Mouse (Mus musculus): ENCODE data around the gene Ccdc187.

Ccdc187 gene

DNA sequence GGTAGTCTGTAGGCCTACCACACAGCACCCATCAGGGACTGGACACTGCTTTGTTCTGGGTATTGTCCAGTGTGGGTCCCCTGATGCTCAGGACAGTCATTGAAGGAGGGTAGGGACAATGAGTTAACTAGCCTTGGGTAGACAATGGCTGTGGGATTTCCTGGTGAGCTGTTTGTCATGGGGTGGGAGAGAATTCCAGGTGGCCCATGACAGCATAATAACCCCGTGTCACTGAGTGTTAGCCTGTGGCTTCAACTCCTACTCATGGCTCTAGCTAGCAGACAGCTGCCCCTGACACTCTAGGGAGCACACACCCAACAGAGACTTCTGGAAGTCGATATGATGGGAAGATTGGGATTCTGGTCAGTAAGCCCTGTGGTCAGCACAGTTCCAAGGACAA lies at the start of gene Ccdc187:
TSS of gene Ccdc187 (minus strand) at position 101 of the 400 bp plus-strand sequence.
- CTCF ChIA-PET, result no interaction called here

- CTCF ChIA-PET, result interaction anchor here (0.6 kb wide), 1 partner anchor 459 kb away, joined by 4 read pairs; no protein-coding TSS in a partner anchor
These were observed 48.5 kb upstream of the Ccdc187 start for GRCm38 (mm10) chr2:26342609-26343490.

DNA sequence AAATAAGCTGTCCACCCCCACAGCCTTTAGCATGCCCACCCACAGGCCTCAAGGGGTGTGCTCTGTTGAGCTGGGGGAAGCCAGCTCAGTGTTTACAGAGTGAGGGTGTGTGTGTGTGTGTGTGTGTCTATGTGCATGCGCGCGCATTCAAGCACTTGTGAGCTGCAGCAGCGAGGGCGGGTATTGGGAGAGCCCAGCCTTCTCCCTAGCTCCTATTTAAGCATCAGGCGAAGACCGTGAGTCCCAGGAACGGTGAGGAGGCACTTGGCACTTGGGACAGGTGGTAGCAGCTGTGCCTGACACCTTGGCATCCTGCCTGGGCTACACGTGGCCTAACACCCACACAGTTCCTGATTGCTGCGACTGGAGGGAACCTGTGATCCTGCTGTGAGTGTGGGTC lies 47.7 kb upstream of the Ccdc187 start:
- CTCF ChIA-PET, result interaction anchor here (0.5 kb wide), 1 partner anchor 66 kb away, joined by 3 read pairs; no protein-coding TSS in a partner anchor

DNA sequence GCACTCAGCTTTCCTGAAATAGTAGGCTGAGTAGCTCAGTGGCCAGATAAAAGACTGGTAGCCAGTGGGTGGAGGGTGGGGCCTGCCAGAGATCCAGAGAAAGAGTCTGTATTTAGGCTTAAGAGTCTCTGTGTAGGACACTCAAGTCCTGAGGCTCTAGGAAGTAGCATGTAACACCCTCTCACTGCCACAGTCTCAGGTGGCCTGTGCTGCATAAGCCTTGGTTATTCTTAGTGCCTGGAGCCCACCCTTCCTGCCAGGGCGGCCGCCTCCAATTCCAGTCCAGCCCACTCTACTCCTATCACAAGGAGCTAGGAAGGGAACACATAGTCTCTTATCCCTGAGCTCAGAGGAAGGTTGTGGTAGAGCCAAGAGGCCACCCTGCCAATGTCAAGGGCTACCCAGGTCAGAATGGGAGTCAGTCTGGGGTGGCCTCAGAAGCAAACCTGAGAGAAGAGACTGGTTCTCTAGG lies 47.2 kb upstream of the Ccdc187 start:
- CTCF ChIA-PET, result interaction anchor here (0.5 kb wide), 1 partner anchor 66 kb away, joined by 3 read pairs; no protein-coding TSS in a partner anchor

DNA sequence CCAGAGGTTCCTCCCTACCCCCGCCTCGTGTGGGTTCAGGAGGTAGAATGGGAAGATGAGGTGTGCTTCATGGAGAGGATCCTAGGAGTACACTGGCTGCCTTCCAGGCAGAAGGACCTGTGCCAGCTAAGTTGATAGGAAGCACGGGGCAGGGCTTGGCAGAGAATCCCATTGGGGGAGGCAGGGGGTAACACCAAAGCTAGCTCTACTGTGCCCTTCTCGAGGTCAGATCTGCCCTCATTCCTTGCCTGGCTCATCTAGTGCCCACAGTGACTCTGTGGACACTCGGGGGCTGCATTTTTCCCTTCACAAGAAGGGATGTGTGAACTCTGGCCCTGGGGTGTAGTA lies 44.8 kb upstream of the Ccdc187 start:
- CTCF ChIA-PET, result no interaction called here

DNA sequence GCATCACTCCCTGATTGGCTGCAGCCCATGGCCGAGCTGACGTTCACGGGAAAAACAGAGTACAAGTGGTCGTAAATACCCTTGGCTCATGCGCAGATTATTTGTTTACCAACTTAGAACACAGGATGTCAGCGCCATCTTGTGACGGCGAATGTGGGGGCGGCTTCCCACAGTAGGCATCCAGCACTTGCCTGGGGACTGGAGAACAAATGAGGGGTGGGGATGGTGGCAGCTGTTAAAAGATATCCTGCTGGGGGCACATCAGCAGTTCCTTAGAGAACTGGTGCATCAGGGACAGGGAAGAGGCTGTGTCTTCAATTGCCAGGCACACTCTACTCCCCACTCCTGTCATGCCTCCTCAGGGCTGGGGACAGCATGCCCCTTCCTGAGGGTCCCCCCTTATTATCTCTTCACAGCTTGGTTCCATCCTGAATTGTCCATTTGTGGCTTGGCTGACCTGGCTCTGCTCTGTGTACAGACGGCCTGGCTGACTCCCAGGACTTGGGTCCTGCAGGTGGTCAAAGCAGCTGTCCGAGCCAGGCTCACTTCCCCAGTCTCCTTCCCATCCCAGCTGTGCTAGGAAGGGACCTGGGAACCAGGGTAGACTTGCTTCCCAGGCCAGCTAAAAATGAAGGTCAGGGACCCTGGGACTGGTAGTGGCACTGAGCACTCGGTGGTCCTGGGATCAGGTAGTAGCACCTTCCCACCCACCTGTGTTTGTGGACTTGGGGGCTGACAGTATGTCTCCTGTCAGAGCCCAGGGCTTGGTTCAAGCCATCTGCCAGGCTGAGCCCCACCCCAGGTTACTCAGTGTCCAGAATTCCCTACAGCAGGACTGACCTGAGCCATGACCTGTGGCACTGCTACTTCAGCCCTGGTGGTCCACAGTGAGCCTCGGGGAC lies 44.2 kb upstream of the Ccdc187 start:
- CTCF ChIA-PET, result no interaction called here

GRCm38 (mm10) chr2:26330702-26331101 lies 36.3 kb upstream of the Ccdc187 start:
- CTCF ChIA-PET, result no interaction called here

GRCm38 (mm10) chr2:26330056-26330468 lies 35.7 kb upstream of the Ccdc187 start:
- CTCF ChIA-PET, result no interaction called here

- CTCF ChIA-PET, result no interaction called here
These were observed 35.0 kb upstream of the Ccdc187 start for GRCm38 (mm10) chr2:26329402-26329801.

DNA sequence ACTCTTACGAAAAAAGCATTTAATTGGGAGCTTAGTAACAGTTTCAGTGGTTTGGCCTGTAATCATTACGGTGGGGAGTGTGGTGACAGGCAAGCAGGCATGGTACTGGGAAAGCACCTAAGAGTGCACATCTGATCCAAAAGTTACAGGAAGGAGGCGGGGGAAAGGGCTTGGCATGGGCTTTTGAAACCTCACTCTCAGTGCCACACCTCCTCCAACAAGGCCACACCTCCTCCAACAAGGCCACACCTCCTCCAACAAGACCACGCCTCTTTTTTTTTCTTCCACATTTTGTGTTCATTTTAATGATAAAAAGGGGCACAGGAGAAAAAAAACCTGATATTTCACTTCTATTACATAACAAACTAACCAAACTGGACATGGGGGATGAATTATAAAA lies 33.5 kb upstream of the Ccdc187 start:
- CTCF ChIA-PET, result no interaction called here

DNA sequence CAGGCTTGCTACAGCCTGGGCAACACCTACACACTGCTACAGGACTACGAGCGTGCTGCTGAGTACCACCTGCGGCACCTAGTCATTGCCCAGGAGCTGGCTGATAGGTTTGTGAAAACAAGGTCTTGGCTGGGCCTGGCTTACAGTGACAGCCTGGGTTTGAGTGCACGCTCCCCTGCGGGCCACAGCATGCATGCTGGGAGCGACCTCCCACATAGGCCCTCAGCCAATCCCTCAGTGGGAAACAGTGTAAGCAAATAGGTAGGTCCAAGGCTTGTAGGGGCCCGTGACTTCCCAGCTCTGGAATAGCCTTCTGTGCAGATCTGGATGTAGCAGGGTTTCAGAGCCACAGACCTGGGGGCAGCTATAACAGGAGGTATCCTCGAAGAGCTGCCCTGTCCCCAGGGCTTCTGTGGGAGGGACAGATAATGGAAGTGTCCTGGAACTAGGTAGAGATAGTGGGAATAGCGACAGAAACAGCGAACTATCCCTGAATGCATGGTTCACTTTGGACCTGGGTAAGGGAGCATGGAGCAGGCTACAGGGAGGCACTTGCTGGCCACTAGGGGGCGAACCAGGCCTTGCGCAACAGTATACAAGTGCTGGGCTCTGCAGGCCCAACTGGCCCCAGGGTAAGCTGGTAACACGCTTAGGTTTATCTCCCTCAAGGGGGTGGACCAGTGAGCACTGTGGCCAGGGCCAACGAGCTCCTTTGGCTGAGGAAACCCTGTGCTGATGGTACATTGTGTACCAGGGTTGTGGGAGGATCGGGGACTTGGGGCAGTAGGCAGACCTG lies 31.2 kb upstream of the Ccdc187 start:
- CTCF ChIA-PET, result interaction anchor here (0.5 to 0.6 kb wide), 2 partner anchors 304 to 2000 kb away, joined by 3 to 8 read pairs; no protein-coding TSS in a partner anchor

GRCm38 (mm10) chr2:26324917-26325316 lies 30.6 kb upstream of the Ccdc187 start:
- CTCF ChIA-PET, result interaction anchor here (0.5 kb wide), 1 partner anchor 1999 kb away, joined by 8 read pairs; no protein-coding TSS in a partner anchor

- CTCF ChIA-PET, result no interaction called here
These were observed 29.4 kb upstream of the Ccdc187 start for GRCm38 (mm10) chr2:26323589-26324325.

GRCm38 (mm10) chr2:26320245-26321185 lies 26.2 kb upstream of the Ccdc187 start:
- CTCF ChIA-PET, result no interaction called here

GRCm38 (mm10) chr2:26319519-26320244 lies 25.3 kb upstream of the Ccdc187 start:
- CTCF ChIA-PET, result no interaction called here

GRCm38 (mm10) chr2:26319109-26319508 lies 24.8 kb upstream of the Ccdc187 start:
- CTCF ChIA-PET, result no interaction called here

GRCm38 (mm10) chr2:26317991-26318672 lies 23.8 kb upstream of the Ccdc187 start:
- CTCF ChIA-PET, result interaction anchor here (0.6 kb wide), 1 partner anchor 141 kb away, joined by 5 read pairs; no protein-coding TSS in a partner anchor

GRCm38 (mm10) chr2:26317371-26317770 lies 23.0 kb upstream of the Ccdc187 start:
- CTCF ChIA-PET, result no interaction called here
